Mouse (Mus musculus) kidney, adult 2 months (tissue): ENCODE results near the gene Scrt2.

Experiments
- CTCF ChIP-seq: fragments of 200-500 bp; conservative IDR thresholded peaks from 2 replicates; pipeline ENCODE4 v1.5.1; 2011; ENCODE audit warnings: low read depth, mild to moderate bottlenecking, control low read depth, low read length, moderate library complexity, mixed read lengths; ENCODE audit not compliant: insufficient read depth, insufficient read length
- POLR2A ChIP-seq: fragments of 200-500 bp; IDR thresholded peaks from one replicate; pipeline ENCODE4 v1.6.1; 2011; ENCODE audit warnings: low read depth, low read length, control low read depth

GRCm38 (mm10) chr2:152141491-152141890 lies 60.2 kb downstream of the Scrt2 start:
- no peak for TF ChIP-seq POLR2A
- TF ChIP-seq CTCF = no peak
